Mouse (Mus musculus): ENCODE measurements at regions not wholly inside any gene's neighbourhood (a gene's known extent, or its start where the extent isn't known, plus 50 kb on each side); places are given as distances from the start of the nearest gene placed in this dataset.

GRCm38 (mm10) chr17:47276639-47277038, 92.0 kb upstream of the Mrps10 start:
- TF ChIP-seq CTCF (IDR thresholded peaks at IDR 0.05; ENCODE audit: borderline replicate concordance, control insufficient read depth, extremely low read depth, insufficient read depth, low read length, poor library complexity) = no peak
- TF ChIP-seq POLR2A (IDR thresholded peaks at IDR 0.05; ENCODE audit: control insufficient read depth, extremely low read depth, insufficient read depth, low read length, poor library complexity) = no peak

Data from thymus, adult 2 months (tissue).